Mouse (Mus musculus): ENCODE results near the gene Maf.

DNA sequence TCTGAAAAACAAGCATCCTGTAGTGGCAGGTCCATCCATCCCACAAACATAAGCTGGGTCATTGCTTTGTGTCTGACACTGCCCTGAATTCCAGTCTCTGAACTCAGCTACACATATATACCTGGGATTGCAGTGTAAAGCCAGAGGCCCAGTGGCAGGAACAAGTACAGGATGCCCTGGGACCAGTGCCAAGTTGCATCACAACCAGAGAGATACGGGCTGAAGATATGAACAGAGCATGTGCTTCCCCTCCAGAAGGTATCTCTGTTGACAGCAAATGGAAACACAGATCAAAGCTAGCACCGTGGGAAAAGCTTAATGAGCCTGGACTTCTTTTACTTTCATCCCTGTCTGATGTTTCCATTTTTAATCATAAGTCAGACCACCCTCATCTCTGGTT is 38.1 kb upstream of the Maf start:
- TF ChIP-seq CTCF (IDR thresholded peaks at IDR 0.05; ENCODE audit: low read depth, low read length) (no peak), TAL1 (conservative IDR thresholded peaks at IDR 0.05; ENCODE audit: low read depth, low read length) (no peak), GATA1 (IDR thresholded peaks at IDR 0.05; ENCODE audit: borderline replicate concordance, low read length) (no peak), GATA2 (IDR thresholded peaks at IDR 0.05; ENCODE audit: borderline replicate concordance, low read depth, low read length) (no peak)

Data from G1E (cell line).